Mouse (Mus musculus): Measurements from ENCODE around the gene Il10. TPM values are rescaled to one million over a fixed set of nuclear protein-coding genes. Genes with fewer than 3 reads are reported as not detected.

Gene Il10
- polyA plus RNA-seq, 1 experiment from 2014 or later: not detected

DNA sequence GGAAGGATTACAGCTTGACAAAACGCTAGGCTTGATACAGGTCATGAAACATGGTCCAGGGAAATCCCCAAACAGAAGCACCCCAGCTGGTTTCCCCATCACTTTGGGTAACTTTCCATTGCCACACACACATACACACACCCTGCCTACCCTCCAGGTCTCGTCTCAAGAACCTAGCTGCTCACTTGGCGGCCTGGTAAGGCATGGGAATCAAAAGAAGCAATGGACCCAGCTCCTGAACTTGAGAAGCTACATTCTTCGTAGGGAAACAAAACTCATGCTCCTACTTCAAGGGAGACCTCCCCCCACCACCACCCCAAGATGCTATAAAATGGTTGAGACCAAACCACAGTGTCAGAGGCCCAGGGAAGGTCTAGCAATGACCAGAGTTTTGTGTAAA, 19.9 kb upstream of the Il10 start:
- H3K9ac ChIP-seq: no peak overlapping the region
- H3K4me1 ChIP-seq: 0 out of 2 replicates have a peak, but pooled peaks cover 2% of the 10 kb centered on the region
- H3K27ac ChIP-seq (replicated peaks): no peak overlapping the region
- H3K9me3 ChIP-seq (replicated peaks): no peaks in the 10 kb centered on the region
- no peak overlapping the region for H3K4me2 ChIP-seq (replicated peaks)
- H3K36me3 ChIP-seq: no peaks in the 10 kb centered on the region
- no peaks in the 10 kb centered on the region for H3K27me3 ChIP-seq
- no peak for ATAC-seq (ENCODE audit: insufficient number of reproducible peaks, low FRiP score, low TSS enrichment, low read depth)
- no peak overlapping the region for H3K4me3 ChIP-seq (replicated peaks)
- WGBS: 78% methylated on average over 4 of the region's 4 CpGs

- Histone ChIP-seq H3K9me3 (replicated peaks) (no peaks in the 10 kb centered on the region), H3K36me3 (no peaks in the 10 kb centered on the region), H3K9ac (no peak overlapping the region), H3K4me1 (0 out of 2 replicates have a peak, but pooled peaks cover 2% of the 10 kb centered on the region), H3K4me3 (replicated peaks) (no peak overlapping the region), H3K27me3 (no peaks in the 10 kb centered on the region), H3K27ac (replicated peaks) (no peak overlapping the region), H3K4me2 (replicated peaks) (no peak overlapping the region)
- ATAC-seq (ENCODE audit: insufficient number of reproducible peaks, low FRiP score, low TSS enrichment, low read depth): no peak
- 81% methylated on average over 3 of the region's 3 CpGs for WGBS
Measured at GRCm38 (mm10) chr1:131000296-131000695, 19.3 kb upstream of the Il10 start.

- no peak overlapping the region for H3K9ac ChIP-seq
- no peak overlapping the region for H3K27ac ChIP-seq (replicated peaks)
- no peaks in the 10 kb centered on the region for H3K36me3 ChIP-seq
- H3K27me3 ChIP-seq: no peaks in the 10 kb centered on the region
- no peak for ATAC-seq (ENCODE audit: insufficient number of reproducible peaks, low FRiP score, low TSS enrichment, low read depth)
- H3K4me1 ChIP-seq: 0 out of 2 replicates have a peak, but pooled peaks cover 2% of the 10 kb centered on the region
- no peak overlapping the region for H3K4me2 ChIP-seq (replicated peaks)
- no peaks in the 10 kb centered on the region for H3K9me3 ChIP-seq (replicated peaks)
- no peak overlapping the region for H3K4me3 ChIP-seq (replicated peaks)
- WGBS: 82% methylated on average over 2 of the region's 2 CpGs
Measured at GRCm38 (mm10) chr1:131002561-131002960, 17.1 kb upstream of the Il10 start.

- Histone ChIP-seq H3K9me3 (replicated peaks) (no peaks in the 10 kb centered on the region), H3K27me3 (no peaks in the 10 kb centered on the region), H3K4me3 (replicated peaks) (no peak overlapping the region), H3K36me3 (no peaks in the 10 kb centered on the region), H3K9ac (no peak overlapping the region), H3K4me2 (replicated peaks) (no peak overlapping the region), H3K4me1 (0 out of 2 replicates have a peak, but pooled peaks cover 2% of the 10 kb centered on the region), H3K27ac (replicated peaks) (no peak overlapping the region)
- WGBS: 53% methylated on average over 17 of the region's 17 CpGs
- no peak for ATAC-seq (ENCODE audit: insufficient number of reproducible peaks, low FRiP score, low TSS enrichment, low read depth)
Measured at GRCm38 (mm10) chr1:131003037-131003922, 16.4 kb upstream of the Il10 start.

- Histone ChIP-seq H3K4me2 (replicated peaks) (no peak overlapping the region), H3K9ac (no peak overlapping the region), H3K27me3 (no peaks in the 10 kb centered on the region), H3K27ac (replicated peaks) (no peak overlapping the region), H3K9me3 (replicated peaks) (no peaks in the 10 kb centered on the region), H3K36me3 (no peaks in the 10 kb centered on the region), H3K4me1 (0 out of 2 replicates have a peak, but pooled peaks cover 2% of the 10 kb centered on the region), H3K4me3 (replicated peaks) (no peak overlapping the region)
- no peak for ATAC-seq (ENCODE audit: insufficient number of reproducible peaks, low FRiP score, low TSS enrichment, low read depth)
- 88% methylated on average over 1 of the region's 1 CpGs for WGBS
Measured at GRCm38 (mm10) chr1:131006069-131006468, 13.6 kb upstream of the Il10 start.

DNA sequence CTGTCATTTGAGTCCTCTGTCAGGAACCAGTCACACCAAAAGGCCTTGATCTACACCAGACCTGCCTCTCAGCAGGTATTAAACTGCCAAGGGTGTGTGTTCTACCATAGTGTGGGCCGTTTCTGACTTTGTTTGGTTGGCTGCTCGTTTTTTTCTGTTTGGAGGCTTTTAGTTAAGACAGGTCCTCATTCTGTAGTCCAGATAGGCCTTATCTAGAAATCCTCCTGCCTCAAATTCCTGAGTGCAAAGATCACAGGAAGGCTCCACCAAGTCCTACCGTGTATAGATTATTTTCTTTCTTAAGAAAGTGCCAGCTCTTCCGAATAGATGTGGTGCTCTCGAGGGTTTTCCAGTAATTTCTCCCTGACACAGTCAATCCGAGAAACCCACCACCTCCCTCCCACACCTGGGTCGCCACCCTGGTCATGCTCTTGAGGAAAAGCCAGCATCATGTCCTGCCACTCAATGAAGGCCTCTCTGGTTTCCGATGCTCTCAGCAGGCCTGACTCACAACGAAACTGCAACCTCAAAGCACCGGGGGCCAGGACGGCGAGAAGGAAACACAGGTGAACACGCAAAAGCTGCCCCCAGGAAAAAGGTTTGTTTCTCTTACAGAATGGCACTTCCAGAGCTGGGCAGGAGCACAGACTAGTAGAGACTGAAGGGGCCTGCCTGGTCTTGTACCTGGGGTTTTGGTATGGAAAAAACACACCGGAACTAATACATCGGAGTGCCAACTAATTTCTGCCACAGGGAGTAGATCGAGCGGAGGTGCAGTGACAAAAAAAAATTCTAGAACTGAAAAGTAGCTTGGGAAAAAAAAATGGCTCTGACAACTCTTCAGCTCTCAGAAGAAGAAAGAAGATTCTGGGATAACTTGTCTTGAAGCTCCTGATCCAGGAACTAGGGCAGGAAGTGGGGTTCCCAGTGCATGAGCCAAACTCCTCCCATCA, 9.2 kb upstream of the Il10 start:
- Histone ChIP-seq H3K9me3 (replicated peaks) (no peaks in the 10 kb centered on the region), H3K4me3 (replicated peaks) (no peak overlapping the region), H3K27me3 (no peaks in the 10 kb centered on the region), H3K9ac (no peak overlapping the region), H3K4me1 (no peaks in the 10 kb centered on the region), H3K27ac (replicated peaks) (no peak overlapping the region), H3K4me2 (replicated peaks) (no peak overlapping the region), H3K36me3 (no peaks in the 10 kb centered on the region)
- 66% methylated on average over 17 of the region's 17 CpGs for WGBS
- ATAC-seq (ENCODE audit: insufficient number of reproducible peaks, low FRiP score, low TSS enrichment, low read depth): no peak

- Histone ChIP-seq H3K27ac (replicated peaks) (no peak overlapping the region), H3K36me3 (no peaks in the 10 kb centered on the region), H3K9me3 (replicated peaks) (no peaks in the 10 kb centered on the region), H3K27me3 (no peaks in the 10 kb centered on the region), H3K4me1 (no peaks in the 10 kb centered on the region), H3K9ac (no peak overlapping the region), H3K4me3 (replicated peaks) (no peak overlapping the region), H3K4me2 (replicated peaks) (no peak overlapping the region)
- ATAC-seq (ENCODE audit: insufficient number of reproducible peaks, low FRiP score, low TSS enrichment, low read depth): no peak
- 81% methylated on average over 8 of the region's 8 CpGs for WGBS
Measured at GRCm38 (mm10) chr1:131012494-131012893, 7.2 kb upstream of the Il10 start.

GRCm38 (mm10) chr1:131013926-131014325, 5.7 kb upstream of the Il10 start:
- Histone ChIP-seq H3K9me3 (replicated peaks) (no peaks in the 10 kb centered on the region), H3K36me3 (no peaks in the 10 kb centered on the region), H3K27ac (replicated peaks) (no peak overlapping the region), H3K4me1 (no peaks in the 10 kb centered on the region), H3K4me2 (replicated peaks) (no peak overlapping the region), H3K9ac (no peak overlapping the region), H3K27me3 (no peaks in the 10 kb centered on the region), H3K4me3 (replicated peaks) (no peak overlapping the region)
- 95% methylated on average over 5 of the region's 5 CpGs for WGBS
- no peak for ATAC-seq (ENCODE audit: insufficient number of reproducible peaks, low FRiP score, low TSS enrichment, low read depth)

- no peak overlapping the region for H3K4me3 ChIP-seq (replicated peaks)
- no peaks in the 10 kb centered on the region for H3K9me3 ChIP-seq (replicated peaks)
- no peaks in the 10 kb centered on the region for H3K36me3 ChIP-seq
- 67% methylated on average over 6 of the region's 6 CpGs for WGBS
- no peak overlapping the region for H3K9ac ChIP-seq
- no peak overlapping the region for H3K4me2 ChIP-seq (replicated peaks)
- no peaks in the 10 kb centered on the region for H3K4me1 ChIP-seq
- H3K27ac ChIP-seq (replicated peaks): no peak overlapping the region
- no peak for ATAC-seq (ENCODE audit: insufficient number of reproducible peaks, low FRiP score, low TSS enrichment, low read depth)
- no peaks in the 10 kb centered on the region for H3K27me3 ChIP-seq
Measured at GRCm38 (mm10) chr1:131015281-131015680, 4.4 kb upstream of the Il10 start.

- no peak for ATAC-seq (ENCODE audit: insufficient number of reproducible peaks, low FRiP score, low TSS enrichment, low read depth)
- H3K9me3 ChIP-seq (replicated peaks): no peaks in the 10 kb centered on the region
- no peak overlapping the region for H3K27ac ChIP-seq (replicated peaks)
- 92% methylated on average over 7 of the region's 7 CpGs for WGBS
- no peaks in the 10 kb centered on the region for H3K36me3 ChIP-seq
- H3K4me2 ChIP-seq (replicated peaks): no peak overlapping the region
- no peaks in the 10 kb centered on the region for H3K4me1 ChIP-seq
- no peak overlapping the region for H3K9ac ChIP-seq
- no peaks in the 10 kb centered on the region for H3K27me3 ChIP-seq
- H3K4me3 ChIP-seq (replicated peaks): no peak overlapping the region
Measured at GRCm38 (mm10) chr1:131015879-131016278, 3.8 kb upstream of the Il10 start.
